Mouse (Mus musculus) heart, postnatal 0 days (tissue): ENCODE data around the gene Taf5l. TPM values are rescaled to one million over a fixed set of nuclear protein-coding genes. Genes with fewer than 3 reads are reported as not detected.
A peak's percentile ranks its signal among the peaks of the same experiment; 100 is the strongest.

ENCODE experiments used
- ATAC-seq: fragments of 200-750 bp; cut with Nextera tagmentation; 2 replicates; pipeline ENCODE4 v1.8.0; 2017; ENCODE audit warnings: low read depth, moderate number of reproducible peaks, moderate library complexity; ENCODE audit not compliant: insufficient read depth
- DNase-seq: peaks from one replicate; pipeline ENCODE4 v3.0.0-alpha.2; 2016; ENCODE audit warnings: low spot score
- H3K27ac ChIP-seq: fragments of 300-500 bp; sonication (generic); 2 replicates; pipeline ENCODE4 v1.5.1; 2014; ENCODE audit warnings: low read depth, mild to moderate bottlenecking
- H3K27me3 ChIP-seq: fragments of 300-500 bp; sonication (generic); 2 replicates; pipeline ENCODE4 v1.6.1; 2014; ENCODE audit warnings: low read length, mixed read lengths; ENCODE audit not compliant: control insufficient read depth, insufficient read depth
- H3K36me3 ChIP-seq: fragments of 300-500 bp; sonication (generic); replicated peaks from 2 replicates; pipeline ENCODE4 v1.6.1; 2014; ENCODE audit warnings: low read length, mixed read lengths; ENCODE audit not compliant: control insufficient read depth, insufficient read depth
- H3K4me1 ChIP-seq: fragments of 300-500 bp; sonication (generic); 2 replicates; pipeline ENCODE4 v1.6.1; 2014; ENCODE audit warnings: antibody characterized with exemption; ENCODE audit not compliant: control insufficient read depth, insufficient read depth
- H3K4me2 ChIP-seq: fragments of 300-500 bp; sonication (generic); 2 replicates; pipeline ENCODE4 v1.6.1; 2014; ENCODE audit warnings: low read depth, mild to moderate bottlenecking, low read length, moderate library complexity
- H3K4me3 ChIP-seq: fragments of 300-500 bp; sonication (generic); 2 replicates; pipeline ENCODE4 v1.5.1; 2014; ENCODE audit warnings: low read depth, low read length
- H3K9ac ChIP-seq: fragments of 300-500 bp; sonication (generic); replicated peaks from 2 replicates; pipeline ENCODE4 v1.6.1; 2014; ENCODE audit warnings: low read depth, low read length, mixed read lengths
- H3K9me3 ChIP-seq: fragments of 300-500 bp; sonication (generic); replicated peaks from 2 replicates; pipeline ENCODE4 v1.6.1; 2016; ENCODE audit warnings: low read length; ENCODE audit not compliant: control insufficient read depth
- CTCF ChIP-seq: IDR thresholded peaks from 2 replicates; pipeline ENCODE4 v1.5.1; 2016; ENCODE audit warnings: antibody characterized with exemption, control low read depth, low read depth
- EP300 ChIP-seq: IDR thresholded peaks from 2 replicates; pipeline ENCODE4 v1.6.1; 2016; ENCODE audit warnings: antibody characterized with exemption, low read depth
- WGBS: fragments of 180-500 bp; shearing (Covaris S2); extraction: QIAGEN DNeasy Blood & Tissue Kit; methylation state at CpG from one replicate; pipeline ENCODE4 v1.1.7; 2014; 5-methylcytosine and 5-hydroxymethylcytosine counted together
- polyA plus RNA-seq: library from polyadenylated mRNA; unstranded; fragments of >200 nt; fragmentation: Nextera tagmentation; extraction: Ambion mirVana; gene quantifications from 2 replicates; pipeline ENCODE4 v1.2.1, GENCODE M21; 2015
- total RNA-seq: library from RNA; depleted of rRNA; stranded (reverse); fragments of >200 nt; gene quantifications from 2 replicates; pipeline ENCODE4 v1.2.3, GENCODE M21; 2014; ENCODE audit warnings: low replicate concordance

The Taf5l gene
- total and polyA plus RNA-seq, 2 experiments from 2014 or later = 17.2 to 46.3 TPM

- Histone ChIP-seq H3K4me3 (no peak overlapping the region), H3K9ac (no peak overlapping the region), H3K27ac (no peak overlapping the region), H3K9me3 (no peaks in the 10 kb centered on the region), H3K4me1 (peaks cover 9% of the 10 kb centered on the region), H3K36me3 (peaks cover 25% of the 10 kb centered on the region), H3K27me3 (no peaks in the 10 kb centered on the region), H3K4me2 (no peak overlapping the region)
- 74% methylated on average over 8 of the region's 8 CpGs for WGBS
- TF ChIP-seq CTCF = peak; percentile 42
- no peak for TF ChIP-seq EP300
- ATAC-seq (no peak), DNase-seq (no peak)
Measured at GRCm38 (mm10) chr8:123992587-123992986, 28.6 kb downstream of the Taf5l start.

GRCm38 (mm10) chr8:123990277-123991049, 30.7 kb downstream of the Taf5l start:
- Histone ChIP-seq H3K4me3 (no peak overlapping the region), H3K36me3 (peaks cover 9% of the 10 kb centered on the region; the same call in 1 of the 2 replicates), H3K27me3 (no peaks in the 10 kb centered on the region), H3K9ac (no peak overlapping the region), H3K9me3 (no peaks in the 10 kb centered on the region), H3K4me2 (no peak overlapping the region), H3K4me1 (peaks cover 9% of the 10 kb centered on the region), H3K27ac (no peak overlapping the region)
- no peak for TF ChIP-seq EP300
- TF ChIP-seq CTCF = no peak
- DNase-seq = no peak
- 58% methylated on average over 13 of the region's 13 CpGs for WGBS
- ATAC-seq = no peak

GRCm38 (mm10) chr8:123989128-123989527, 32.1 kb downstream of the Taf5l start:
- TF ChIP-seq CTCF (no peak), EP300 (no peak)
- peak overlapping the region; percentile 36 for H3K27ac ChIP-seq
- 27% methylated on average over 7 of the region's 7 CpGs for WGBS
- H3K9me3 ChIP-seq = no peaks in the 10 kb centered on the region
- DNase-seq (no peak), ATAC-seq (no peak)
- peaks cover 9% of the 10 kb centered on the region for H3K4me1 ChIP-seq
- H3K36me3 ChIP-seq = no peaks in the 10 kb centered on the region
- no peak overlapping the region for H3K4me2 ChIP-seq
- H3K9ac ChIP-seq = 0 out of 2 replicates have a peak overlapping the region, but pooled peaks have one; percentile 17
- no peaks in the 10 kb centered on the region for H3K27me3 ChIP-seq
- H3K4me3 ChIP-seq = no peak overlapping the region

GRCm38 (mm10) chr8:123988605-123989038, 32.6 kb downstream of the Taf5l start:
- Histone ChIP-seq H3K27me3 (no peaks in the 10 kb centered on the region), H3K9ac (0 out of 2 replicates have a peak overlapping the region, but pooled peaks have one; percentile 17), H3K9me3 (no peaks in the 10 kb centered on the region), H3K36me3 (no peaks in the 10 kb centered on the region), H3K4me1 (peaks cover 9% of the 10 kb centered on the region), H3K4me2 (no peak overlapping the region), H3K4me3 (no peak overlapping the region), H3K27ac (peak overlapping the region; percentile 36)
- TF ChIP-seq EP300 = no peak
- TF ChIP-seq CTCF = no peak
- 21% methylated on average over 6 of the region's 6 CpGs for WGBS
- DNase-seq = peak; percentile 51
- ATAC-seq = peak; percentile 33; the same call in 1 of the 2 replicates

- H3K4me2 ChIP-seq = peak within 1 kb of the TSS; percentile 98
- peak within 1 kb of the TSS; percentile 76 for H3K9ac ChIP-seq
- peak within 1 kb of the TSS; percentile 91 for H3K27ac ChIP-seq
- H3K4me3 ChIP-seq = peak within 1 kb of the TSS; percentile 83
- H3K9me3 ChIP-seq = no peaks in the 10 kb centered on the region
- TF ChIP-seq EP300 (no peak), CTCF (no peak)
- peaks cover 10% of the 10 kb centered on the region for H3K4me1 ChIP-seq
- ATAC-seq (peak; percentile 95), DNase-seq (peak; percentile 87)
- WGBS = under 1% methylated on average over 53 of the region's 56 CpGs
- no peaks in the 10 kb centered on the region for H3K27me3 ChIP-seq
- H3K36me3 ChIP-seq = no peaks in the 10 kb centered on the region
Measured at GRCm38 (mm10) chr8:123982826-123983400, 38.3 kb downstream of the Taf5l start, which contains the start of gene Abcb10. TSS of gene Abcb10 (minus strand) at chr8:123983122.
